Mouse (Mus musculus) kidney, adult 2 months (tissue): ENCODE measurements around the gene Tm6sf1.

ENCODE experiments used
- CTCF ChIP-seq: fragments of 200-500 bp; conservative IDR thresholded peaks from 2 replicates; pipeline ENCODE4 v1.5.1; 2011; ENCODE audit warnings: low read depth, mild to moderate bottlenecking, control low read depth, low read length, moderate library complexity, mixed read lengths; ENCODE audit not compliant: insufficient read depth, insufficient read length
- POLR2A ChIP-seq: fragments of 200-500 bp; IDR thresholded peaks from one replicate; pipeline ENCODE4 v1.6.1; 2011; ENCODE audit warnings: low read depth, low read length, control low read depth

DNA sequence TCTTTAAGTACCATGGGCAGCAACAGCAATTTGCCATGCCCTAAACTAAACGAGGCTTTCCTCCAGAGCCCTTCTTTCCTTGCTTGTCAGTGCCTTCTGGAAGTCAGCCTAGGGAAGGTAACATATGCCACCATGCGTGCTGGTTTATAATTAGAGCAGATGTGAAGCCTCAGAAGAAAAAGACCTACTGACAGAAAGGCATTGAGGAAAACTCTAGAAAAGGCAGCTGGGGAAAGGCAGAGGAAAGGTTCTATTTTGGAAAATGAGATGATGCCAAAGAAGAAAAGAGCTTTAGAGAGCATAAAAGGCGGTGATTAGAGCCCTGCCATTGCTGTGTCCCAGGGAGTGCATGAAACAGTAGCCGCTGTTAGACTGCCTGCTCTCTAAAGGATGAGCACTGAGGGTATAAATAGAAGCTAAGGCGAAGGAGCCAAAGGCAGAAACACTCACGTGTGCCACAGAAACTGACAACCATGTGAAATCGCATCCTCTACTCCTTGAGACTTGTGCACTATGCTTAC, 18.1 kb upstream of the Tm6sf1 start:
- TF ChIP-seq CTCF (no peak), POLR2A (no peak)
